Mouse (Mus musculus): ENCODE results near the gene Mast3. TPM values are rescaled to one million over a fixed set of nuclear protein-coding genes. Genes with fewer than 3 reads are reported as not detected.
"Not testable (repeated sequence)": the region's sequence is repeated elsewhere in the genome, so short reads cannot be mapped to it uniquely, and the experiment has no call there.

The Mast3 gene
- polyA plus RNA-seq, 1 experiment: 19.7 TPM

DNA sequence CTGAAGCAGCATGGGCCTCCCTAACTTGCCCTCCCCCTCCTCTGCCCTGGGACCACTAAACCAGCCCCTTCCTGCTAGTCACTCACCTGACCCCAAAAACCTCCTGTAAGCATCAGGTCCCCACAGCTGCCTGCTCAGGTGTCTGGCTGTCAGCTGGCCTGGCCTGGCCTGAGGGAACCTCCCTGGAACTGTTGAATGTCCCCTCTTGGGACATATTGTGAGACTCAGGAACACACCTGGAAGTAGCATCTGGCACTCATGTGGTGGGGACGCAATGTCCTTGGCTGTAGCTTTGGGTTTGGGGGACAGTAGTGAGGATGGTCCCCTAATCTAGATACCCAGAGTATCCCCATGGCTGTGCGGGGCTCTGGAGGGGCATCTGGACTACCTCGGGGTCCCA, 29.2 kb upstream of the Mast3 start:
- DNase-seq (ENCODE audit: low spot score): no peak

DNA sequence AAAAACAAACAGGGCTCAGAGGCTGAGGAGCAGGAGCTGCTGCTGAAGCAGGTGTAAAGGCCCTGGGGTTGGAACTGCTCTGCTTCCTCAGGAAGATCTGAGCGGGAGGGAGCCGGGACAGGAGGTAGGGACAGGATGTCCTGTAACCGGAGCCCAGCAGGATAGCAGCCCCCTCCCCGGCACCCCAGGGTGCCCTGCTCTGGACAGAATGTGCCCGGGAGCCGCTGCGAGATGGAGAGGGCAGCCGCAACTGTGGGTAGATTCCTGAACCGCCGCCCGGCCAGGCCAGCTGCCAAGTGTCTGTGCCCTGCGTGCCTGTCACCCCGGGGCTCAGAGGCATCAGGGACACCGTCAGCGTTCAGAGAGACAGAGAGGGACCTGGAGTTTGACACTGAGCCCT, 28.7 kb upstream of the Mast3 start:
- DNase-seq (ENCODE audit: low spot score): no peak

DNA sequence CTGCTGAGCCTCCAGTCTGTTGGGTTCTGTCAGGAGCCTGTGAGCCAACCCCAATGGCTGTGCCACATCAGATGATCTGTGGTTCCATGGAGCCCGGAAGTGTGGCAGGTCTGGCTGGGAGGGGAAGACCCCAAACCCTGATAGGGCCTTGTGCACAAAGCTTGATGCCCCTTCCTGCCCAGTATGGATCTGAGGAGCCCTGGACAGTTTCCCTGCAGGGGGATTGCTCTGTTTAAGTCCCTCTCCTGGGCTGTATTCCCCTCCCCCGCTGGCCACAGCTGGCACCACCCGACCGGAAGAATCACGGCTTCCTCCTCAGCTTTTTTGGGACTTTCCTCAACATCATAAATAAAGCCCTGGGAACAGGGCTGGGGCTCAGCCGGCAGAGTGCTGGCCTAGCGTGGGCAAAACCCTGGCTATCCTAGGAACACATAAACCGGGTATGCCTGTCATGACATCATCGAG, 28.2 kb upstream of the Mast3 start:
- no peak for DNase-seq (ENCODE audit: low spot score)

DNA sequence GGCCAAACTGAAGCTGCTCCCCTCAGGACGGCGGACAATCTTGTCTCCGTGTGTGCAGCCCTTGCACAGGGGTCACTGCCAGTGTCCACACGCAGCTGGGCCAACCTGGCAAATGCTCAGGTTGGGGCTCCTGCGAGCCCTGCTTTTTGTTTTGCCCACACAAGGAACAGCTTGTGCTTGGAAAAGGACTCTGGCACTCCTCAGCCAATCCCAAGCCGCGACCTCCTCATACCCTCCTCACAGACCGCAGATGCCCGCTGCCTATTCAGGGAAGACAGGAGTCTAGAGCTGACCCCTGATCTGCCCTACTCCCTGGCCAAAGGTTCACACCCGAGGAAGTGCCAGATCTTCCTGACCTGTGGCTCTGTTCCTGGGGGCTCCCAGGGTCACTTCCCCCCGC, 27.5 kb upstream of the Mast3 start:
- no peak for DNase-seq (ENCODE audit: low spot score)

DNA sequence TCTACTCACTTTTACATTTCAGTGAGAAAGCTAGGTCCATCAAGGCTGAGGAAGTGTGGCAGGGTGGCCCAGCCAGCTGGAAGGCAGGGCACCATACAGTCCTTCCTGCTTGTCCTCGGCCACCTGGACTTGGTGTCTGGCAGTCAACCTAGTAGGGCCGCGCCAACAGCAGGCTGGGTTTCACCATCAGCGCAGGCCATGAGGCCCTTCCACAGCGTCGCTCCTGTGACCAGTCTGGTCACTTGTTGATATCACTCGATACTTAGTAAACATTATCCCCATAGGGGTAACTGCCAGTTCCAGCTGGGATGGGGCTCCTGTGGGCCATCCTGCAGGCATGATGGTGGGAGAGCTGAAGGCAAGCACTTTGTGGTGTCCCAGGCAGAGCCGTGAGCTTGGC, 26.7 kb upstream of the Mast3 start:
- DNase-seq (ENCODE audit: low spot score): no peak

DNA sequence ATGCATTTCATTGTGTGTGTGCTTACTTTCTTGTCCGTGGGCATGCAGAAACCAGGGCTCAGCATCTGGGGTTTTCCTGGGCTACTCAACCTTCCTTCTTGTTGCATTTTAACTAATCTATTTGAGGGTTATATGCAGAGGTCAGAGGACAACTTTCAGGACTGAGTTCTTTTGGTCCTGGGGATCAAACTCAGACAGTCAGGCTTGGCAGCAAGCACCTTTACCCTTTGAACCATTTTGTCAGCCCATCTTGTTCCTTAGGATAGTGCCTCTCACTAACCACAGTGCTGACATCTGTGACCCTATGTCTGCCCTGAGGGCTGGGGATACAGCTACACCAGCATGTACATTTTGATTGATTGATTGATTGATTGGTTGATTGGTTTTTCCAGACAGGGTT, 22.9 kb upstream of the Mast3 start:
- DNase-seq (ENCODE audit: low spot score): no peak

DNA sequence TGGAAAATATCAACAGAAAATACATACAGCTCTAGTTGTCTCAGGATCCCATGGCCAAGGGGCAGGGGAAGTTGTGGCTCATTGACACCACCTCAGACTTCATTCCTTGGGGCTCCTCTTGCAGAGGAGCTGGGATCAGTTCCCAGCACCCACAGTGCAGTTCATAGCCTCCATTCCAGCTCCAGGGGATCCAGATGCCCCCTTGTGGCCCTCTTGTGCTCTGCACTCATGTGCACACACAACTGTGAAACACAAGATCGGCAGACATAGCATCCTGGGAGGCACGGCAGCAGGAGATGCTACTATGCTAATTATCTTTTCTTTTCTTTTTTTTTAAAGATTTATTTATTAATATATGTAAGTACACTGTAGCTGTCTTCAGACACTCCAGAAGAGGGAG, 22.2 kb upstream of the Mast3 start:
- DNase-seq (ENCODE audit: low spot score): no peak

DNA sequence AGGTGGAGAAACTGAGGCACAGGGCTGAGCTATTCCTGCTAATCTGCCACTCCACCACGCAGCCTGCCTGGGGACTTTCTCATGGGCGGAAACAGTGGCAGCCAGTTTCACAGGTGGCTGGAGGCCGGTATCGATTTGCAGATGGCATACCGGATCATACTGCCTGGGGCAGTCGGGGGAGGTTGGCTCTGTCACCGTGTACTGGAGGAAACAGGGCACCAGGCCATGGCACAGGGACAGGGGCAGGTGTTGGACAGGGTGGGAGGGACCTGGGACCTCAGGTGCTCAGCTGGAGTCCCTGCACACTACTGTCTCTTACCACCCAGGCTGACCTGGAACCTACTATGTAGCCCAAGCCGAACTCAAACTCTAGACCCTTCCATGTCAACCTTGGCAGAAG, 21.0 kb upstream of the Mast3 start:
- no peak for DNase-seq (ENCODE audit: low spot score)

DNA sequence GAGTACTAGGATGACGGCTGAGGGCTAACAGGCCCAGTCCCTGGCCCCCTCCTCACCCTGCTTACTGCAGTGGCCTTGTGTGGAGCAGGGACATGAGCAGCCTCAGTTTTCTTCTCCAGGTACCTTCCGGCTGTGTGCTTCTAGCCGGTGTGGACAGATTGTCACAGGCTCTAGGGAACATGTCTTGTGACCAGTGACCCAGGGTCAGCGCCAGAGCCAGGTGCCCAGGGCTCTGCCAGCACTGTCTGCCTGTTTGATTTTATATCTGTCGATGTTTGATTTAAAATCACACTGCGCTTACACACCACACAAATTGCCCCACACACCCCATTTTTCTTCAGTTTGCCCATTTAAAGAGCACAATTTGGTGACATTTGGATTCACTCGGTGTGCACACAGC, 18.9 kb upstream of the Mast3 start:
- no peak for DNase-seq (ENCODE audit: low spot score)

DNA sequence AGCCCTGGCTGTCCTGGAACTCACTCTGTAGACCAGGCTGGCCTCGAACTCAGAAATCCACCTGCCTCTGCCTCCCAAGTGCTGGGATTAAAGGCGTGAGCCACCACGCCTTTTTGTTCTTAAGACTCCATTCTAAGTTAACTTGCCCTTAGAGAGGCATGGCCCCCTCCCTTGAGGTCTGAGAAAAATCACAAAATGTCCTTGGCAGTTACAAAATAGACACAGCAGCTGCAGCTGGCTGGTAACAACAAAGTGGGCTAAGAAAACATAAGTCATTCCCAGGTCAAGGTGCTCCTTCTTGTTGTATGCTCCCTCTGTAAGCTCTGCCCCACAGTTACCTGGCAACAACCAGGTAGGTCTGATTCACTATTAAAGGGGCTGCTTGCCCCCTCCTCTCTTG, 17.7 kb upstream of the Mast3 start:
- DNase-seq (ENCODE audit: low spot score): not testable (repeated sequence)

DNA sequence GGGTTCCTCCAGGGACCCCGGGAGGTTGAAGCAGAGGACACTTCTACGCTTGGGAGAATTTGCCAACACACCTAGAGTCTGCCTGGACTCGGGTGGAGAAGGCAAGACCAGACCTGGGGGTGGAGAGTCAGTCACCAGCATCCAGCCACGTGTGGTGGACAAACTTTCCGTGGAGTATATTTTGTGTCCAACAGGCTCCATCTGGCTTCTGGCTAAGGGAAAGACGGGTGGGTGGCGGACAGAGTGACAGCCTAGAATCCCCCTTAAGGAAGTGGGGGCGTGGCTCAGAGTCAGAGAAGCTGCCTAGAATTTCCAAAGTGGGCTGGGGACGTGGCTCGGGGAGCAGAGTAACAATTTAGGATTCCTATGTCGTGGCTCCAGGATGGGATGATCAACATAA, 17.1 kb upstream of the Mast3 start:
- no peak for DNase-seq (ENCODE audit: low spot score)

DNA sequence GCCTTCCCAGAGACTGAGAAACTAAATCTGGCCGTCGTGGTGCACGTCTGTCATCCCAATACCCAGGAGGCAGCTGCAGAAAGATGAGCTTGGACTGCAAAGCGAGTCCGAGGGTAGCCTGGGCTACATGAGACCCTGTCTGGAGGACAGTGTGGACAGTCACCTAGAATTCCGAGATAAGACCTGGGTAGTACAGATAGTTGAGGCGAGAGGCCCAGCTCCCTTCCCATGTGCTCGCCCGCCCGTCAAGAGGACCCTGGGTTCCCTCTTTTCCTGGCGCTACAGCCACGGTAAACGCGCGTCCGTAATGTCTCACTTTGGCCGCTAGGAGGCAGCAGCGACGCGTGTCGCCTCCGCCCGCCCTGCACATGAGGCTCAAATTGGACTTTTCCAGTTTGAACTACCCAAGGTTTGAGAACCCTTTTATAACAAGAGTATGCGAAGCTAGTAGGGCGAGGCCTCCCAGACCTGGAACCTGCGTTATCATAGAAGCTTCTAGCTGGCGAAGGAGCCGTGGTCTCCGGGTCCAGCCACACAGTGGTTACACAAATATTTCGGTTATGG, 16.6 kb upstream of the Mast3 start:
- peak; percentile 56 for DNase-seq (ENCODE audit: low spot score)

DNA sequence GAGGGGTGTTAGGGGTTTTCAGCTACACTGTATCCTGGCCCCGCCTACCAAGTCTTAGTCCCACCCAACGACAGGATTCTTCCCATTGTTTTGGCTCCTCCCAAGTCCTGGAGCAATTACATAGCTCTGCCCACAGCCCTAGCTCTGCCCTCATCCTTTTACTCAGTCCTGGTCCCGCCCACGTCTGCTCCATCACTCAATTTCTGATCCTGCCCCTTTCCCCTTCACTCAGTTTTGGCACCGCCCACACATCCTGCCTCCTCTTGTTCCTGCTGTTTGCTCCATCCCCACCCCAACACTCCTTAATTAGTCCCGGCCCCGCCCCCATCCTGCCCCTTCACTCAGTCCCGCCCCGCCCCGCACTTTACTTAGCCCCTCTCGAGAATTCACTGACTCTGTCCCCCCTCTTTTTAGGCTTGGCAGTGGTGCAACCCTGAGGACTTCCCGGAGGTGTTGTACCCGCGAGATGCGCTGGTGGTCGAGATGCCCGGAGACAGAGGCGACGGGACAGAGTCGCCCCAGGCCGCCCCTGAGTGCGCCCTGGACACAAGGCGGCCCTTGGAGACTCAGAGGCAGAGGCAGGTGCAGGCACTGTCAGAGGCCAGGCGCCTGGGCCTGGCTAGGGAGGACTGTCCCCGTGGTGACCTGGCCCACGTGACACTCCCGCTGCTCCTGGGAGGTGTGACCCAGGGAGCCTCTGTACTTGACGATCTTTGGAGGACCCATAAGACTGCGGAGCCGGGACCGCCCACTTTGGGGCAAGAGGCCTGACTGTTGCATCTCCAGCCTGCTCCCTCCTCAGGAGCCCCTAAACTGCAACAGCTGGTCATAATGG, 15.5 kb upstream of the Mast3 start:
- DNase-seq (ENCODE audit: low spot score): no peak

DNA sequence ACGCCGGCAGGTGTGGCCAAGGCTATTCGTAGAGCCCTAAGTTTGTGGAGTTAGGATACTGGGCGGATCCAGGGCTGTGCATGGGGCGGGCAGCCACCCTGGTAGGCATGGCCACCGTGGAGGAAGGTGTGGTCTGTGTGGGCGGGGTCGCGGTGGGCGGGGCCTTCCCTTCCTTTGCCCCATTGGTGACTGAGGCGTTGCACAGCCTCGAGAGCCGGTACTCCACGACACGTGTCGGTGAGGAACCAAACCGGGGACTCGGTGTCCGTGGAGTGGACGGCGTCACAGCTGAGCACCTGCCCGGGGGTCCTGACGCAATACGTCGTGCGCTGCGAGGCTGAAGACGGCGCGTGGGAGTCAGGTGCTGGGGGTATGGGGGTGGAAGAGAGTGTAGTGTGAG, 11.8 kb upstream of the Mast3 start:
- no peak for DNase-seq (ENCODE audit: low spot score)

DNA sequence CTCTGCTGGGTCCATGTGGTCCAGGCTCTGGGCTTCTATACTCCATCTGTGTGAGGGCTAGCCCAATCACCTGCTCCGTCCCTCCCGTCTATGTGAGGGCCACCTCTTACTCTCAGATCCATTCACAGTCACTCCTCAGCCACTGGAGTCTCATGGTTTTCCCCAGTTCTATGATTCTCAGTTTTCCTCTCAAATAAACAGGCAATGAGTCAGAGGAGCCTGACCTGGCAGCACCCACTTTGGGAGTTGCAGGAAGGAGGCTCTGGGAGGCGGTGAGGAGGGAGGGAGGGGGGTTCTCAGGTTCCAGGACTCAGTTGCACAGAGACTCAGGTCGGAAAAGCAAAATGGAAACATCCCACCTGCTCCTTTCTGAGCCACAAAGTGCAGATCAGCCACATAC, 8.0 kb upstream of the Mast3 start:
- no peak for DNase-seq (ENCODE audit: low spot score)

DNA sequence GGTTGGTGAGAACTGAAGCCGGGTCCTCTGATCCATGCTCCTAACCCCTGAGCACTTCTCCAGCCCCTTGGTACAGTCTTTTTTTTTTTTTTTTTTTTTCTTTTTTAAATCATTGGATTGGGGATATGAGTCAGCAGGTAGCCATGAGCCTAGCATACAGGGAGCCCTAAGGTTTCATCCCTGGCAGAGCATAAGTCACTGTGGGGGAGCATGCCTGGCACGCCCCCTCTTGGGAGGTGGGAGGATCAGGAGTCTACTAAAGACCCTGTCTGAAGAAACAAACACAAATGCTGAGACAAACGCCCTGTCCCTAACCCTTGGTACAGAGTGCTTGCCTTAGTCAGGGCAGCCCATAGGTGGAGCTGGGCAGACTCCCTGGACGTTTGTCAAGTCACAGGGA, 7.2 kb upstream of the Mast3 start:
- no peak for DNase-seq (ENCODE audit: low spot score)

DNA sequence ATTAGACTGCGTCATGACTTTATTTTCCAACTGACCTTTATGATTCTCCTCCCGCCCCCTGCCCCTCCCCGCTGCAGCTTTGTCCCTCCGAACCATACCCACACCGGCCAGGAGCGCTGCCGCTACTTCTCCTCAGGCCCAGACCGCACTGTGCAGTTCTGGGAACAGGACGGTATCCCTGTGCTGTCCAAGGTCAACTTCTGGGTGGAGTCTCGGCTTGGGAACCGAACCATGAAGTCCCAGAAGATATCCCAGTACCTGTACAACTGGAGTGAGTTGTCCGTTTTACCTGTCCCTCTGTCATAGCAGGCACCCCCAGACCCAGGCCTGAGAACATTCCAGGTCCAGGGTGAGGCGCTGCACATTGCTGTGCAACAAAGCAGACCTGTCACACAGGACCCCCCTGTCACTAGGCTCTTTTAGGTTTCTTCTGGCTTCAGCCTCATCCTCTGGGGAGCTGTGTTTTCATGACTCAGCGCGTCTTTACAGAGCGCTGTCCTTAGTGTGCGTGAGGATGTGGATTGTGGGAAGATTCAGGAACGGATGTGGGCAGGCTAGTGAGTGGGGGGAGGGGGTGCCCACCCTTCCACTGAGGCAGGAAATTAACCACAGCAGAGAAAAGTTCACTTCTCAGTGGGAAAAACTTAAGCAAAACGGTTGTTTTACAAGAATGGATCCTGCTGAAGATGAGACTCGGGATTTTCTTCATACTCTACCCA, 6.3 kb upstream of the Mast3 start:
- no peak for DNase-seq (ENCODE audit: low spot score)

DNA sequence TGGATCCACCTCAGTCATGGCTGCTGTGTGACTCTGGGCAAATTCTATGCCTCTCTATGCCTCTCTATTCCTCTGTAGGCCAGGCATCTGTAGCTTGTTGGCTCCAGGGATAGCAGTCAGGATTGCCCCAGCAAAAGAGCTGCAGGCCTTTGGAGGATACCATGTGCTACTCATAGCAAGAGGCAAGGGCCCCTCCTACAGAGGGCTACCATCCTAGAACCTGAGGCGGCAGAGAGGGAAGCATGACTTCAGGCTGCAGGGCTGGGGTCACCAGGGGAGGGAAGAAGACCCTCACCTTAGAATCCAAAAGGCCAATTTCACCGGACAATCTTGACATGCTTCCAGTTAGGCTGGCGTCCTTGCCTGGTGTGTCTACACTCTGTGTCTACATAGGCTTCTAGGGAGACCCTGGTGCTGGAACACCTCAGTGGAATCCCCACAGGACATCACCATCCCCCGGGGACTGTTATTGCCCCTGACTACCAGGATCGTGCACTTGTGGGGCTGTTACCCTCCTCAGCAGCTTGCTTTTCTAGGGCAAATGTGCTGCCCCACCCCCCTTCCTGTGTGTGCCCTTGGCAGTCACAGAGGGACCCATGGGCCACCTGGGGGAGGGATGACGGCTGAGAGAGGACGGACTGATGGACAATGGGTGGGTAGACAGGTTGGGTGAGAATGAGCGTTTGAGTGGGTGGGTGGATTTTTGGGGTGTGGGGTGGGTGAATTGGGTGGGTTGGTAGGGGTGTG, 4.3 kb upstream of the Mast3 start:
- DNase-seq (ENCODE audit: low spot score): no peak

DNA sequence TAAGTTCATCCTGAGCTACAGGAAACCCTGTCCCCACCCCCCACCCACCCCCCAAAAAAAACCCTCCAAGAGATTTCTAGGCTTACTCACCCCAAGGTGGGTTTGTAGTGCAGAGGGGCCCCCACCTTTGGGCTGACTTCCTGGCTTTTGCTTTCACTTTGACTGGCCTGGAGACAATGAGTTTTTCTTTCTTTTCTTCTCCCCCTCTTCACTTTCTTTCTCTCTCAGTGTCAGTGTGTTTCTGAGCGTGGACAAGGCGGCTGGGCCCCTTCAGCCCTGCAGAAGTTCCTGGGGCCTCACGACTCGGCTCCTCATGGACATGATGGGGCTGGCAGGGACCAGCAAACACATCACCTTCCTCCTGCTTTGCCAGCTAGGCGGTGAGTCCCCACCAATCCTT, 3.4 kb upstream of the Mast3 start, which contains the start of gene Il12rb1:
Gene Il12rb1 (plus strand): TSS at position 211 of the 400 bp plus-strand sequence.
- no peak for DNase-seq (ENCODE audit: low spot score)

DNA sequence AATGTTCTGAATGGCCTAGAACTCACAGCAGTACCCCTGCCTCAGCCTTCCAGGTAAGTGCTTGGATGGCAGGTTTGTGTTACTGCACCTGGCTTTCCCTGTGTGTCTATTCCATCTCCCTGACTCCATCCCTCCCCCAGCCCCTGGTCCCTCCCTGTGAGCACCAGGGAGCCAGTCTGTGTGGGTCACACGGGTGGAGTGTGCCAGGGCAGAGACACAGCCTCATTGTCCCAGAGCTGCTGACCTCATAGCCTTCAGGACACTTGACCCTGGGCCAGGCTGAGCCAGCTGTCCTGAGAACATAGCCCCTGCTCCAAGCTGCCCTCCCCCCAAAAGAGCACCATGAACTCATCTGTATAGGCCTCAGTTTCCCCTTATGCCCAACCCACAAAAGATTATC, 2.5 kb upstream of the Mast3 start:
- no peak for DNase-seq (ENCODE audit: low spot score)

DNA sequence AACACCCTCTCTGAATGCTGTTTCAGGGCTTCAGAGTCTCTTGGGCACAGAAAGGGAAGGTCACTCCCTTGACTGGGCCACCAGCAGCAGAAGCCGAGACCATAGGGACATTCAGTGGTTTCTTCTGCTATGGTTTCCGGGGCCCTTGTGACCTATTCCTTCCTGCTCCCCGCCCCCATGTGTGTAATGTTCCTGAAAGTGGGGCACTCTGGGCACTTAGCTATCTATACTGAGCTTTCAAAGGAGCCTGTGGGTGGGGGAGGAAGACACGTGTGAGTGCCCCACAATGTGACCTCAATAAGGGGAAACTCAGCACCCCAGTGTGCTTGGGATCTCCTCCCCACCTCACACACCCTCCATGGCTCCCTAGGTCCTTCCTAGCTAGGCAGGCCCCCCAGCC, 1.7 kb upstream of the Mast3 start:
- DNase-seq (ENCODE audit: low spot score): no peak

DNA sequence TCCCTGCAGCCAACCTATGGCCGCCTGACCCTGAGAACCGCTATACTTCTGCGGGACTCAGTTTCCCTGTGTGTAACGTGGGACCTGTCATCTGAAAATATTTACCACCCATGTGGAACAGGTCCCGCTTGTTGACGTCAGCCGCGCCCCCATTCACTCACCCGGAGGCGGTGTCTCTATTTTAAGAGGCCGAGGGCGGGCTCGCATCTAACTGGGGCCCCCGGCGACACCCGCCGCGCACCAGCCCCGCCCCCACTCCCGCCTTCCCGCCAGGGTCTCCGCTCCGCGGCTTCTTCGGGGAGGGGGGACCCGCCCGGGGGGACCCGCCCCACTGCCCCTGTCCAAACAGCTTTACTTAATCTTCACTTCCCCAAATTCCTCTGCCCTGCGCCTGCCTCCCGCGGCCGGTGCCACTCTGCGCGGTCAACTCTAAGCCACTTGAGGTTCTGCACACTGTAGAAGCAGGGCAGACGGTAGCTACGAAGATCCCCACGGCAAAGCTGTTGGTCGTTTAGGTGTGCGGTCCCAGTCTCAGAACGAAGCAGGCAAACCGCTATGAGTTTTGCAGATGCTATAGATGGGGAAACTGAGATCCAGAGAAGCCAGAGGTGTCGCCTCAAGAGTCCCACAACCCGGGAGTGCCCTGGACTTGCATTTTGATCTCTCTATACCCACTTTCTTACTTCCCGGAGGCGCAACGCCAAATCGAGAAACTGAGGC, 933 bp downstream of the Mast3 start:
- no peak for DNase-seq (ENCODE audit: low spot score)

Measured in urinary bladder, adult 2 months (tissue).